Mouse (Mus musculus) kidney, adult 11 months (tissue): ENCODE measurements around the gene Traf3.

Source experiments
- DNase-seq: peaks from one replicate; pipeline ENCODE4 v3.0.0; 2022

Gene Traf3

DNA sequence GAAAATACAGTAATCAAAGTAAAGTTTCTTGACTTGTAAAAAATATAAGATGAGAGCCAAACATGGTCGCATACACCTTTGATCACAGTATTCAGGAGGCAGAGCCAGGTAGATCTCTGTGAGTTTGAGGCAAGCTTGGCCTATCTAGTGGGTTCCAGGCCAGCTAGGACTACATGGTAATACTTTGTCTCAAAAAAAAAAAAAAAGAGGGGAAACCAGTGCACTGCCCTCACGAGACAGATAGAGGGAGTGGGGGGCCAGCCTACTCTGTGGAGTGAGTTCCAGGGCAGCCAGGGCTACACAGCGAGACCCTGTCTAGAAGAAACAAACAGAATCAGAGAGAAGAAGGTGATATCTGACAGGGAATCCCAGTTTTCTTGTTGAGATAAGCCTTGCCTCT lies 41.5 kb downstream of the Traf3 start:
- DNase-seq, result no peak

DNA sequence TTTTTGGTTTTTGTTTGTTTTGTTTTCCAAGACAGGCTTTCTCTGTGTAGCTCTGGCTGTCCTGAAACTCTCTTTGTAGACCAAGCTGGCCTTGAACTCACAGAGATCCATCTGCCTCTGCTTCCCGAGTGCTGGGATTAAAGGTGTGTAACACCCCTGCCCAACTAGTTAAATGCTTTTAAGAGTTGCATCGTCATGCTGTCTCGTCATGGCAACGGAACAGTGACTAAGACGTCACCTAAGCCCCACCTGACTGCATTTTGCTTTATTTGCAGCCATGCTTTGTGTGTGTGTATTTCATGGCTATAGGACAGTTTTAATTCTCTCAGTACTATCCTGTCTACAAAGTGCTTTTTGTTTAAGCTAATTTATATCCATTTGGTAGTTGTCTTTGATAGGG lies 45.6 kb downstream of the Traf3 start:
- DNase-seq, result no peak

DNA sequence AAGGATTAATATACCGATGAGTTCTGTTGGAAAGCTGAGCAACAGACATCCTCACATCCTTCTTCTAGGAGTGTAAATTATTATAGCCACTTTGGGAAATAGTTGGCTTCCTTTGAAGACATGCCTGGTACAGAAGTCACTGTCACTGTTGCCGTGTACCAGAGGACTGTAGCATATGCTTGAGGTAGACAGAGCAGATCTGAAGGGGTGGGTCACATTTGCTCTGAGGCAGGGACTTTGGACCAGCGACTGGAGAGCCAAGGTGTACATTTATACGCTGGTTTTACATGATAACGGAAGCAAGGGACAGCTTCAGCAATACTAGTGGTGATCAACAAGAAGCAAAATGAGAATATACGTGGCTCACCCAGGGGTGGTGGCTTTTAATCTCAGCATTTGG lies 52.7 kb downstream of the Traf3 start:
- no peak for DNase-seq

DNA sequence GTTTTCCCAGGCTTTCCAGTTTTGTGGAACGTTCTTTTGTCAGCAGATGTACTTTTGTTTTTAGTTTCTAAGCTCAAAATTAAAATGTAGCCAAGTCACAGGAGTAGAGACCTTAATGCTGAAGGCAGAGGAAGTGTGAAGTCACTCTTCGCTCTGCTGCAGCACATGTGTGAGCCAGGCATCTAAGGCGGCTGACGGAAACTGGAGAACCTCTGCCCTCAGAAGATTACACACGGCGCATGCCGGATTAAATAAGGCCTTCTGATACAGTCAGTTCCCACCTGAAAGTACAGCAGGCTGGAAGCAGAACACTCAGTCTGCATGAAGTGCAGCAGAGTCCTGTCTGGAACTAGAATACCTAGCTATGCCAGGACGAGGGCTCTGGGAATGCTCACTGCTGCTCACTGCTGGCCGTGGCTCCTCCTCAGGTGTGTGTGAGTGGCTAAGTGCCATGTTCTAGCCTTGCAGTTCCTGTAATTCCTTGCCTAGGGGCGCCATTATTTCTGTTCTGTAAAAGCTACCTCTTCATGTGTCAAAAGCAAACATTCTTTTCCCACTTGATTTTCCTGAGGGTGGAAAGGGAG lies 59.1 kb downstream of the Traf3 start:
- no peak for DNase-seq

DNA sequence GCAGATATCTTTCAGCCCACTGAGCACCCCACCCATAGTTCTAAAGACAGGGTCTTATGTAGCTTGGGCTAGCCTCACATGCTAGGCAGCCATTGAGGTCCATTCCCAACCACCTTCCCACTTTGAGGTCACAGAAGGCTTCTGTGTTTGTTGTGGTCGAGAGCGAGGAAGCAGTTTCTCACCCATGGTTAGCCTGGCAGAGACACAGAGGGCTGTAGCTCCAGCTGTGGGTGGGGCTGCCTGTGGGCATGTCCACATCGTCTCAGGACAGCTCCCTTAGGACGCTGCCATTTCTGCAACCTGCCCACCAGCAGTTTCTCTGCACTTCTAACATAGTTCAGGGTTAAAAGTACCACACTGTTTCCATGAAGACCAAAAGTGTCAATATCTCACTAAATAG lies 61.2 kb downstream of the Traf3 start:
- DNase-seq, result no peak

DNA sequence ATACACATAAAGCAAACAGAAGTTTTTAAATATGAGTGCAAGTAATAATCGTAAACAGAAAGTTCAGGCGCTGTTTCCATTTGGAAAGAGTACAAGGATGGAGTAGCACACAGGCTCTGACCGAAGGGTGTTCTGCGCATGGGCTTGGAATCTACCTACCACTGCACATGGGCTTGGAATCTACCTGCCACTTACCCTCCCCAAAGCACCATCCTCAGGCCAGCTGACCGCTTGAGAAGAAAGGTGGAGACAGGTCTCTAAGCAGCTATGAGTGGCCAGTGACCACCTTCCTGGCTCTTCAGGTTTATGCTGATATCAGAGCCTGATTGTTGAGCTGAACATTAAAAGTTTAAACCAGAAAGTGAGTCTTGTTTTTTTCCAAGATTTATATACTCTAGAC lies 62.3 kb downstream of the Traf3 start:
- no peak for DNase-seq

DNA sequence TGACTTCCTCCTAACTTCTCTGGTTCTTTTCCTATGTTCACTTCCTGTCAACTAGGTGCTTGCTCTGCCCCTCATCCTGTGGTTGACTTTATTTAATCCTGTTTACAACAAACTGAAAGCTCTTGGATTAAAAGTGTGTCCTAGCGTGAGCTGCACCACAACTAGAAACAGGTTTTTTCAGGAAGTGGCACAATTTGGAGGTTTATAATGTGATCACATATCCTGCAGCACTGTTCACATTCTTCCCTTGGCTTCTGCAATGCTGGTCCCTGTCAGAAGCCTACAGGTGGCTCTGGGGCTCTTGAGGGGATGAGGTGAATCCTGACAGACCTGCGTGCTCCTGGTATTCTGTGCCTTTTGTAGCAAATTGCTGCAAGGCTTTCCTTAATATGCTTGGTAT lies 64.6 kb downstream of the Traf3 start:
- no peak for DNase-seq

DNA sequence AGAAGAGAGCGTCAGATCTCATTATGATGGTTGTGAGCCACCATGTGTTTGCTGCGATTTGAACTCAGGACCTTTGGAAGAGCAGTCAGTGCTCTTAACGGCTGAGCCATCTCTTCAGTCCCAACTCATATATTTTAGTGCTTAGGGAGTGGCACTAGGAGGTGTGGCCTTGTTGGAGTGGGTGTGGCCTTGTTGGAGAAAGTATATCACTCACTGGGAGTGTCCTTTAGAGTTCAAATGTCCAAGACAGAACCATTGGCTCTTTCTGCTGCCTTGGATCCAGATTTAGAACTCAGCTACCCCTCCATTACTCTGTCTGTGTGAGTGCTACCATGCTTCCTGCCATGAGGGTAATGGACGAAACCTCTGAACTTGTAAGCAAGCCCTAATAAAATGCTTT lies 67.6 kb downstream of the Traf3 start:
- no peak for DNase-seq

DNA sequence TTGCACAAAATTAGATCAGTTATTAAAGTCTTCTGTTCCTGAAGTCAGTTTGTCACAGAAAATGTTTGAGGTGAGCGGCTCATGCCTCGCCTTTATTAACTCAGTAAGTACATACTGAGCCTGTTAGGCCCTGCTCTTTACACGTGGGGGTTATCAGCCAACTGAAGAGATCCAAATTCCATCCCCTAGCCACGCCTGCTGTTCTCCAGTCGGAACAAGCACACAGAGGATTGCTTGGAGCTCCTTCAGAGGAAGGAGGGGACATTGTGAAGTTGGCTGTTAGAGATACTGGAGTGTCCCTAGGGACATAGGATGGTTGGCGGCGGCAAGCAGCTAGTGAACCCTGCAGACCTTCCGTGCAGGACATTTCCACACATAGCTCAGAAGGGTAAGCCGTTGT lies 68.2 kb downstream of the Traf3 start:
- DNase-seq, result no peak

DNA sequence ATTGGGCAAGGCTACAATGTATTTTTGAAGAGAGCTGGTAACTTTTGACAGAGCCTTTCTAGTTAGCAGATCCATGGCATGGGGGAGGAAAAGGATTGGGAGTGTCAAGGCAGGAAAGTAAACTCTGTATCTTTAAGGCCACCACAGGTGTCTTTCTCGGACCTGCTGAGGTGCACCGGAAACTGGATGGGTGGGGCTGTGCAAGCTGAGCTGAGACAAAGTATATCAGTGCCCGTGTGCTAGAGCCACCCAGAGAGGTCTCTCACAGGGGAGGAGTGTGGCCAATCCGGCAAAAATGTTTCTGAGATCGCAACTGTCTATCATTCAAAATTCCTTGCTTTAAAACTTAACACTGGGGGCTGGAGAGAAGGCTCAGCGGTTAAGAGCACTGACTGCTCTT lies 69.5 kb downstream of the Traf3 start:
- no peak for DNase-seq

DNA sequence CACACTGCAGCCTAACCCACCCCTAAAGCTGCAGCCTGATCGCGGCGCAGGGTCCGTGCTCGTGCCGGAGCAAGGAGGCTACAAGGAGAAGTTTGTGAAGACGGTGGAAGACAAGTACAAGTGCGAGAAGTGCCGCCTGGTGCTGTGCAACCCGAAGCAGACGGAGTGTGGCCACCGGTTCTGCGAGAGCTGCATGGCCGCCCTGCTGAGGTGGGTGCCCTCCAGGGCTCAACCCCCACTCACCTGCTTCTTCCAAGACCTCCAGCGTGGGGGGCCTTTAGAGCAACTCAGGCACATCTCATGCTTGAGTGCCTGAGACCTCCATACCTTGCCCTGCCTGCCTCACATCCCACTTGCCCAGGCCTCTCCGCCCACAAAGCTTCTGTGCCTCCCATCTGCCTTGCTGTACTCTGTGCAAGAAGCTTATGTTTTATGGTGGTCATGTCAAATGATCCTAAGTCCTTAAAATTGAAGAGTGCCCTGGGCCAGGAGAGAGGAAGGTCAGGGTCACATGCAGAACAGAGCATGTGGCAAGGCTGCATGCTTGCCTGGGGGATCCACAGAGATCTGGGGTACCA lies 71.5 kb downstream of the Traf3 start:
- no peak for DNase-seq

DNA sequence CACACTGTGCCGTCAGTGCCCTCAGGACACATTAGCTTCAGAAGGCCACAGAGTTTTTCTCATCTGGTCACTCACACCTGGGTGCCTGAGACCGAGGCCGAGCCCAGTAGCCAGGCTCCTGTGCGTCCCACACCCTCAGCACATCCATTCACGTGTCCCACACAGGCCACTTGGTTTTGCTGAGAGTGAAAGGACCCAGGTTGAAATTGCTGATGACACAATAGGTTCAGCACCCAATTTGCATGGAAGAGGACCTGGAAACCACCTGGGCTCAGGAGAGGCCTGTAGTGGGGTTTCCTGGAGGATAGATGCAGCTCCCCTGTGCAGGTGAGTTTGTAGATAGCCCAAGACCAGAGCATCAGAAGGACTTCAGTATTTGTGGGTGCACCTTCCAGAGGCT lies 72.2 kb downstream of the Traf3 start:
- no peak for DNase-seq

DNA sequence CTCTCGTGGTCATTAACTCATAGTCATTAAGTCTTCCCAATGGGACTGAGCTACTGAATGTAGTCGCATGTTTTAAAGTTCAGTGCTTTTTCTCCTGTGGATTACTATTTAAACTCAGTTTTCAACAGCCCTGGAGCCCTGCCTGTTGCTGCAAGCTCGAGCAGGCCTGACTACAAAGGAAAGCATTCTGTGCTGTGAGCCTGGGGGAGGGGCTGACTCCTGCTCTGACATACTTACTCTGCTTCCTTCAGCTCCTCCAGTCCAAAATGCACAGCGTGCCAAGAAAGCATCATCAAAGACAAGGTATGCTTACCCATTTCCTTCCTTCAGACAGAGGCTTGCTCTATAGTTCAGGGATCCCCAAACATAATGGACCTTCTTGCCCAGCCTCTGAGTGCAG lies 72.6 kb downstream of the Traf3 start:
- peak; percentile 37 for DNase-seq

DNA sequence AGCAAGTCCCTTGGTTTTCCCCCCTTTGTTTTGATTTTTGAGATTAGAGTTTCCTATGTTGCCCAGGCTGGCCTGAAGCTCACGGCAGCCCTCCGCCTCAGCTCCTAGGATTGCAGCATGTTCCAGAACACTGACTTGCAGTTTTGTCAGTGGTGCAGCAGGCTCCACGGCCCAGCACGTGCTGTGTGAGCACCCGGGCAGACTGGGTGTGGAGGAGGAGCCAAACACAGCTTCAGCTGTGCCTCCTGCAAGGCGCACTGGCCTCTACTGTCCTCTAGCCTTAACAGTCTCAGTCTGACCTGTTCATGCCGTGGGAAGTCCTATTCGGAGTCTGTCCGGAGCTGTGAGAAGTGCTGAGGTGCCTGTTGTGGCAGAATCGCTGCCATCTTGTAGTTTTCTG lies 73.8 kb downstream of the Traf3 start:
- DNase-seq, result peak; percentile 21

DNA sequence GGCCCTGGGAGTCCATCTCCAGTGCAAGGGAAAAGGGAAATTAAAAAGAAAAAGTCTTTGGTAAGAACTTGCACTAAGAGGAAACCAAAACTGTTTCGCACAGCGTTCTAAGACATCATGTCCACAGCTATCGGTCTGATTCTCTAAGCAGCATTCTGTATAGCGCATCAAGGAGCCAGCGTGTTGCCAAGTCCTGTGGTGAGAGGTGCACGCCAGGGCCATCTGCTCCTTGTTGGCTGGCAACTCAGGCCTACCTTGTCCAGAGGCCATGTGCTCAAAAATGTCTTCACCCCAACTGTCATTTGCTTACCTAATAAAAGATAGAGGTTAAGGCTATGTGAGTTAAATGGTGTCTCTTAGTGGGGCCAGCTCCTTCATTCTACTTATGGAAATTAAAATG lies 75.7 kb downstream of the Traf3 start:
- DNase-seq, result no peak

DNA sequence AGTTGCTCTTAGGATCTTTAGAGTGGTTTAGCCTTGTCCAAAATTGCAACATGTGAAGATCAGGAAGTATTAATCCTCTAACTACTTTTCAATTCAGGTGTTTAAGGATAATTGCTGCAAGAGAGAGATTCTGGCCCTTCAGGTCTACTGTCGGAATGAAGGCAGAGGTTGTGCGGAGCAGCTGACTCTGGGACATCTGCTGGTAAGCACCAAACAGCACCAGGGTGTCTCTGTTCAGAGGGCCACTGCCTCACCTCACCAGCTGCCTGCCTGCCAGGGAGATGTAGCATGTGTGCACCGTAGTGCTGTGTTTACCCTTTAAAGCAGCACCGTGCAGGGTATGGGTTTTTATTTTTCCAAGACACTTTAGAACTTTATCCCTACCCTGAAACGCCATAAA lies 76.2 kb downstream of the Traf3 start:
- no peak for DNase-seq

DNA sequence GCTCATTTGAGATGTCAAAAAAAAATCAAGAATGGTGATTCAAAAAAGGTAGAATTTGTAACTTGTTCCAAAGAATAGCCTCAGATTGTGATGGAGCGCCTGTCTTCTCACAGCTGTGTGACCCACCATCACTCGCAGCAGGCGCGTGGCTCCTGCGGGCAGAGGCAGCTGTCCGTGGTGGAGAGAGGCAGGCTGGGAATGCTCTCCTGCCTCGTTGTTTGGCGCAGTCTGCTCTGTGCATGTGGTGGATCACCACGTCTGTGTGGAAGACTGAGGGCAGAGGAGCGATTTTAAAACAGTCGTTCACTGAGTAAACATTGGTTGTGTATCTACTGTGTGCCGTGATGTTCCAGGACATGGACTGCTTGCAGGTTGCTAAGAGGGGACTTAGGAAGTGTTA lies 77.6 kb downstream of the Traf3 start:
- no peak for DNase-seq

DNA sequence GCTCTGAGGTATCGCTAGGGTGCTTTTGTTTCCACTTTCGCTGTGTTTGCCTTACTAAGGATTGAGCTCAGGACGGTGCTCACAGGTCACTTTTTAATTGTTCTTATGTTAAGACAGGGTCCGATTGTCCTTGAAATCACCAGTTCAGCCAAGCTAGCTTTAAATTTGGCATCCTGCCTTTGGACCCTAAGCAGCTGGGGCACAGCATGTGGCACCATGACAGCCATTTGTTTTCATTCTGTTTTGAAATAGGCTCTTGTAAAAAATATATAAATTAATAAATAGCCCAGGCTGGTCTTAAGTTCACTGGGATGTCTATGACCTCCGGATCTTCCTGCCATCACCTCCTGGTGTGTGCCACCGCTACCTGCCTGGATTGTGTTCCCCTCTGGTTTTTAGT lies 78.9 kb downstream of the Traf3 start:
- no peak for DNase-seq

DNA sequence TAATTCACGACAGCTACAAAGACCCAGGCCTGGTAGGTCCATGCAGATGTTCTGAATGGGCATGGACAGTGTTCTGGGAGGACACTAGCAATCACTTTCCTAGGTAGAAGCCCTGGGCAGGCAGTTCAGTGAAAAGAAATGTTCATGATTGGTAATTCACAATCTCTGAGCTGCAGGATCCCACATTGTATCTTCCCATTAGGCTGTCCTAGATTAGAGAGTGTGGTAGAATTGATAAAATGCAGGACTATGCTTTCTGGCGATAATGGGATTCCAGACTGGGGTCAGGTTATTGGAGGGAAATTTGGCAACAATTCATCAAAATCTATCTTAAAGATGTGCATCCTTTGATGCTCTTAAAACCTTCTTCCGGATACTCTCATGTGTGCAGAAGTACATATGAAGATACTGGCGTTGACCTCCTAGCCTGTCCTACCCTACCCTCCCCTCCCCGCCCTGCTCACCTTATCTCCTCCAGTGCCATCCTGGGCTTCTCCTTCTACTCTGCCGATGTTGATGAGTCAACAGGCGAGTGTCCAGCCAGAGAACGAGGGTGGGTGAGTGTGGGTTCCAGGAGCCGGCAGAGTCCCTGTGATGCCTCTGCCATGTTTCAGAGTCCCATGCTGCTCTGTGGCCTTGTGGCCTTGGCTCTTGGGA lies 80.8 kb downstream of the Traf3 start:
- no peak for DNase-seq

DNA sequence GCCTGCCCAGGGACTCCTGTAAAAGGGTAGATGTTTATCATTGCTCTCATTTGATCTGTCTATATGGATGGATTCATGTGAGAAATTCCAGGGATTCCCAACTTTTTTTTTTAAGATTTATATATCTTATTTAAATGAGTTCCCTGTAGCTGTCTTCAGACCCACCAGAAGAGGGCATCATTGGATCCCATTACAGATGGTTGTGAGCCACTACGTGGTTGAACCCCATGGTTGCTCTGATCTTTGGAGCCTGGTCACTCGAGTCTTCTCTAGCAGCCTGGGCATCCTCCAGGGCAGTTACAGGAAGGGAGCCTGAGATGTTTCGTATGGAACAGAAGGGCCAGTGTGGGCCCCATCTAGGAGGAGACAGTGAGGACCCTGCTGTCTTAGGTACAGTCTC lies 82.9 kb downstream of the Traf3 start:
- peak; percentile 24 for DNase-seq

DNA sequence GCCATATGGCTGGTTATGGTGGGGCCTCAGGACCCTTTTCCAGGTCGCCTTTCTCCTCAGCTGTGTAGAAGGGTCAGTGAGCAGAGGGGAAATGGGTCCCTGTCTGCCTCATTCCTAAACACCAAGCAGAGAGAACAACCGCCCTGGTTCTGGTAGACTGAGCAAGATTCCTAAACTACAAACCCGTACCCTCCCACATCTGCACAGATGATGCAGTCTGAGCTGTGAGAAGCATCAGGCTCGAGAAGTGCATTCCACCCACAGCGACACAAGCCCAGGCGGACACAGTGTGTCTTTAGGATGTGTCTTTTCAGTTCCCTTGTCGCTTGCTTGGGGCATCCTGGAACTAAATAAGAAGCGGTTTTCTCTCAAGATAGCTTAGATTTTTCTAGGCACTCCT lies 83.9 kb downstream of the Traf3 start:
- DNase-seq, result no peak

DNA sequence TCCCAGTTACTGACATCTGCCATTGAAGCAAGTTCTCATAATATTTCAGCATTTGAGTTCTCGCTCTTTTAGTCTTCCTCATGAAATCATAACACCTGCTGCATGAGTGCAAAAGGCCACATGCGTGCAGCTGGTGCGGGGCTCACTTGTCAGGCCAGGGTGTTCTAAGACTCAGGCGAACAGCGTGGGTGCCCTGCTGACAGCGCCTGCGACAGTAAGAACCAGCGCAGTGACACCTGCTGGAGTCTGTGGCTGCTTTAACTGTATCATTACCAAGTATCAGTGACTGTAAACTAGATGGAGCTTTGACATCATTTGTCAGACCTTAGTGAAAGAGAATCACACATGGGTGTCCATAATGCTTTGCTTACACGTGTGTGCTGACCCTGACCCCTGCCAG lies 85.1 kb downstream of the Traf3 start:
- DNase-seq, result no peak

DNA sequence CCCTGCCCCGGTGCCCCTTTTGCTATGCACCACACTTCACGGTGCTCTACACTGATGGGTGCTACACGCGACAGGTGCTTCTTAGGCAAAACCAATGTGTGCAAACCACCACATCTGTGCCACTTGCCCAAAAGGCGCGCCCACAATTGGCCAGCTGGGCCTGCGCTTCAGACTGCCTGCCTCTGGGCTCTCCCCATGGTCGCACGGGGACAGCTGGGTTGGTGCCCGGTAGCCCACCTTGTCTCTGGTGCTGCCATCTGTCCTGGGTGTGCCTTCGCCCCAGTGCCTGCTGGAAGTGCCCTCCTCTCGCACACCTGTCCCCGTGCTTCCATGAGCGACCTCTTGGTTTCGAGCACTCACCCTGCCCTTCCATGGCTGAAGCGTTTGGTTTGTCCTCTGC lies 97.5 kb downstream of the Traf3 start:
- no peak for DNase-seq

DNA sequence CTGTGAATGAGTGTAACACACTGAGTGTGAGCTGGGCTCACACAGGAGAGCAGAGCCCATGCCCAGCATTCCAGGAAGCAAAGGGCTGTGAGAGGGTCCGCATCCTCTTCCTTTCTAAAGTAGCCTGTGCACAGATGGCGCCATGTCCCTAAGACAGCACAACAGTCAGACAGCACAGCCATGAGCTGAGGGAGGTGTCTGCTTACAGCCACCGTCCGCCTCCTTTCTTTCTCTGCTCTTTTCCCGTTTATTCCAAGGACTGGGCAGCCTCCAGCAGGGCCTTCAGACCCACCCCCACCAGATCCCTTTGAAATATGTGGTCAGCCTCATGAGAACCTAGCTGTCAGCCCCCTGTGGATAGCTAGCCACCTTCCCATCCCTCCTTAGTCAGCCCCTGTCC lies 99.0 kb downstream of the Traf3 start:
- no peak for DNase-seq

DNA sequence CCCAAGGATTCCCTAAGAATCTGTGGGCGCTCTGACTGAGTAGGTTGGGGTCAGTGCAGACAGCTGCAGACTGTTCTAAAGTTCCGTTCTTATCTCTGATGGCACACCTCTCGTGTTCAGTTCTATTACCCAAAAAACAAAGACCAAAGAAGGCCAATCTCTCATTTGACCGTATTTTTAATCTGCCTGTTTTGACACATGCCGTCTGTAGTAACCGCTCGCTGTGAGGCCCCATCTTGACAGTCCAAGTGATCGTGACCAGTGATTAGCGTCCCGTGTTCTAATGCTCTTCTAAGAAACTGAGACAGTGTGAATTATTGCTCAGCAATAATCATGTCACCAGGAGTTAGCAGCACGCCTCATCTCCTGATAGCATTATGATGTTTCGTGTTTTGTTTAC lies 100.4 kb downstream of the Traf3 start:
- DNase-seq, result no peak
